8 mouse cellular contexts compared by ENCODE assay signal in genomic region chr17:3082756-3083749, GRCm38 (mm10). TPM values are rescaled to one million over a fixed set of nuclear protein-coding genes. Genes with fewer than 3 reads are reported as not detected.
DNase-seq lines count a peak whose midpoint lies in the region; ATAC-seq lines count a peak whose summit lies in the region.
"Not testable (repeated sequence)": the region's sequence is repeated elsewhere in the genome, so short reads cannot be mapped to it uniquely, and the experiment has no call there.

No protein-coding gene starts in this region.

- not testable (repeated sequence) for H3K36me3 ChIP-seq in forebrain, embryonic 14.5 days (ENCODE audit: control insufficient read depth, insufficient read depth, low read length); liver, embryonic 15.5 days (replicated peaks); stomach, embryonic 16.5 days (ENCODE audit: control insufficient read depth, insufficient read depth, low read length)

- not testable (repeated sequence) for H3K27ac ChIP-seq in forebrain, embryonic 14.5 days (ENCODE audit: low read depth, low read length); stomach, embryonic 16.5 days (ENCODE audit: low read length)
- peak overlapping the region; percentile 81 for H3K27ac ChIP-seq in liver, embryonic 15.5 days (replicated peaks)

- not testable (repeated sequence) for H3K4me1 ChIP-seq in forebrain, embryonic 14.5 days (ENCODE audit: control insufficient read depth, insufficient read depth, low read length); stomach, embryonic 16.5 days (ENCODE audit: control insufficient read depth, insufficient read depth, low read length)
- peaks cover 11% of the 10 kb centered on the region for H3K4me1 ChIP-seq in liver, embryonic 15.5 days (replicated peaks)

- H3K4me2 ChIP-seq in forebrain, embryonic 14.5 days (ENCODE audit: low read length), result peak overlapping the region; percentile 37; the same call in 1 of the 2 replicates
- H3K4me2 ChIP-seq in liver, embryonic 15.5 days, result peak overlapping the region; percentile 87
- H3K4me2 ChIP-seq in stomach, embryonic 16.5 days (ENCODE audit: low read depth, low read length), result peak overlapping the region; percentile 45

- 4% methylated on average over 24 of the region's 25 CpGs for WGBS in forebrain, embryonic 14.5 days
- WGBS in liver, embryonic 15.5 days (ENCODE audit: insufficient replicate concordance), result 2% methylated on average over 25 of the region's 25 CpGs
- WGBS in stomach, embryonic 16.5 days, result 4% methylated on average over 25 of the region's 25 CpGs

- peak; percentile 50 to 71 for DNase-seq in CD8-positive naive resting alpha-beta T cell, adult 2 months (ENCODE audit: low read depth in 2 of 2, low spot score in 2 of 2)
- peak; percentile 46 for DNase-seq in c-Kit-positive CD71-positive TER-119-positive erythroid progenitor cells, embryonic 14.5 days (ENCODE audit: low spot score)
- peak; percentile 64 for DNase-seq in forebrain, embryonic 14.5 days (ENCODE audit: low spot score)
- peak; percentile 58 for DNase-seq in heart, postnatal 4 days
- DNase-seq in layer of hippocampus, adult 18-20 months (ENCODE audit: low spot score in 2 of 2), result peak; percentile 57 to 77
- DNase-seq in neural tube, embryonic 10.5 days (ENCODE audit: extremely low spot score, low spot score), result peak; percentile 40

- not testable (repeated sequence) for H3K9me3 ChIP-seq in forebrain, embryonic 14.5 days (replicated peaks; ENCODE audit: control insufficient read depth, low read length); liver, embryonic 15.5 days (replicated peaks); stomach, embryonic 16.5 days (replicated peaks; ENCODE audit: control insufficient read depth, low read length)

- not testable (repeated sequence) for H3K9ac ChIP-seq in forebrain, embryonic 14.5 days (ENCODE audit: low read length); stomach, embryonic 16.5 days (ENCODE audit: low read length)
- H3K9ac ChIP-seq in liver, embryonic 15.5 days, result peak overlapping the region; percentile 46

- peak; percentile 13; the same call in 1 of the 2 replicates for ATAC-seq in forebrain, embryonic 14.5 days
- peak; percentile 24 for ATAC-seq in liver, embryonic 15.5 days (ENCODE audit: insufficient read depth)
- ATAC-seq in stomach, embryonic 16.5 days (ENCODE audit: insufficient read depth, low FRiP score), result not testable (repeated sequence)

- not testable (repeated sequence) for H3K27me3 ChIP-seq in forebrain, embryonic 14.5 days (replicated peaks; ENCODE audit: control insufficient read depth, insufficient read depth, low read length); liver, embryonic 15.5 days; stomach, embryonic 16.5 days (ENCODE audit: control insufficient read depth, insufficient read depth, low read length)

- peak overlapping the region; percentile 42 for H3K4me3 ChIP-seq in forebrain, embryonic 14.5 days (ENCODE audit: low read depth, low read length)
- H3K4me3 ChIP-seq in liver, embryonic 15.5 days (replicated peaks), result peak overlapping the region; percentile 73
- peak overlapping the region; percentile 59 for H3K4me3 ChIP-seq in stomach, embryonic 16.5 days (replicated peaks; ENCODE audit: low read length)

RNA-seq across cellular contexts. Expression of gene Scaf8, which starts 31.7 kb away (rescaled TPM):
- 15.9 and 18.0 TPM in 2 replicates for polyA plus RNA-seq in forebrain, embryonic 14.5 days (2014; fragmentation: Nextera tagmentation; extraction: Ambion mirVana)
- total RNA-seq in heart, postnatal 4 days (2021), result 10 to 100 TPM; 51.2 to 51.3 TPM
- 10 to 100 TPM; 54.6 to 61.2 TPM for total RNA-seq in layer of hippocampus, adult 18-20 months (2021)
- 7.8 and 8.0 TPM in 2 replicates for polyA plus RNA-seq in liver, embryonic 15.5 days (2015; fragmentation: Nextera tagmentation; extraction: Ambion mirVana)
- 15.7 and 16.4 TPM in 2 replicates for polyA plus RNA-seq in stomach, embryonic 16.5 days (2015; fragmentation: Nextera tagmentation; extraction: Ambion mirVana)

Comparison
In these comparisons a context has a peak if more than half of its experiments do, and no peak if none do; other contexts are left out.
1. H3K4me2 ChIP-seq: peak in every context shown above with its lines; median percentile 87 in liver, embryonic 15.5 days; 45 in stomach, embryonic 16.5 days; 37 in forebrain, embryonic 14.5 days.